Mouse (Mus musculus) embryonic facial prominence, embryonic 15.5 days (tissue): ENCODE results near the gene Ola1. TPM values are rescaled to one million over a fixed set of nuclear protein-coding genes. Genes with fewer than 3 reads are reported as not detected.

ENCODE experiments used
- ATAC-seq: fragments of 200-750 bp; cut with Nextera tagmentation; 2 replicates; pipeline ENCODE4 v1.8.0; 2017; ENCODE audit warnings: low read depth, moderate TSS enrichment; ENCODE audit not compliant: insufficient number of reproducible peaks, low FRiP score, low TSS enrichment
- H3K27ac ChIP-seq: fragments of 300-500 bp; sonication (generic); replicated peaks from 2 replicates; pipeline ENCODE4 v1.5.1; 2015; ENCODE audit warnings: mild to moderate bottlenecking, inconsistent platforms
- H3K27me3 ChIP-seq: fragments of 300-500 bp; sonication (generic); 2 replicates; pipeline ENCODE4 v1.6.1; 2015; ENCODE audit warnings: inconsistent platforms
- H3K36me3 ChIP-seq: fragments of 300-500 bp; sonication (generic); 2 replicates; pipeline ENCODE4 v1.6.1; 2015; ENCODE audit warnings: mild to moderate bottlenecking, inconsistent platforms
- H3K4me1 ChIP-seq: fragments of 300-500 bp; sonication (generic); 2 replicates; pipeline ENCODE4 v1.6.1; 2015; ENCODE audit warnings: inconsistent platforms
- H3K4me2 ChIP-seq: fragments of 300-500 bp; sonication (generic); replicated peaks from 2 replicates; pipeline ENCODE4 v1.6.1; 2015; ENCODE audit warnings: mild to moderate bottlenecking, inconsistent platforms
- H3K4me3 ChIP-seq: fragments of 300-500 bp; sonication (generic); replicated peaks from 2 replicates; pipeline ENCODE4 v1.5.1; 2015; ENCODE audit warnings: mild to moderate bottlenecking, inconsistent platforms
- H3K9ac ChIP-seq: fragments of 300-500 bp; sonication (generic); 2 replicates; pipeline ENCODE4 v1.6.1; 2015; ENCODE audit warnings: inconsistent platforms
- H3K9me3 ChIP-seq: fragments of 300-500 bp; sonication (generic); replicated peaks from 2 replicates; pipeline ENCODE4 v1.6.1; 2016; ENCODE audit warnings: inconsistent platforms
- WGBS: fragments of 180-500 bp; shearing (Covaris S2); methylation state at CpG from one replicate; pipeline ENCODE4 v1.1.7; 2015; 5-methylcytosine and 5-hydroxymethylcytosine counted together
- polyA plus RNA-seq: library from polyadenylated mRNA; unstranded; fragments of >200 nt; fragmentation: Nextera tagmentation; extraction: Ambion mirVana; gene quantifications from 2 replicates; pipeline ENCODE4 v1.2.1, GENCODE M21; 2015

The Ola1 gene
- polyA plus RNA-seq, 1 experiment from 2014 or later: 91.1 TPM

GRCm38 (mm10) chr2:73231081-73231480 is 12.4 kb upstream of the Ola1 start:
- no peak overlapping the region for H3K4me3 ChIP-seq
- 54% methylated on average over 3 of the region's 3 CpGs for WGBS
- H3K27ac ChIP-seq: no peak overlapping the region
- no peaks in the 10 kb centered on the region for H3K27me3 ChIP-seq
- no peak for ATAC-seq
- no peaks in the 10 kb centered on the region for H3K4me1 ChIP-seq
- H3K36me3 ChIP-seq: no peaks in the 10 kb centered on the region
- H3K9me3 ChIP-seq: no peaks in the 10 kb centered on the region
- H3K9ac ChIP-seq: no peak overlapping the region
- no peak overlapping the region for H3K4me2 ChIP-seq

GRCm38 (mm10) chr2:73213871-73214659 is 4.7 kb downstream of the Ola1 start:
- WGBS: under 1% methylated on average over 68 of the region's 68 CpGs
- Histone ChIP-seq H3K4me3 (peak overlapping the region; percentile 92), H3K27ac (peak overlapping the region; percentile 70), H3K27me3 (no peaks in the 10 kb centered on the region), H3K9me3 (no peaks in the 10 kb centered on the region), H3K4me2 (peak overlapping the region; percentile 88), H3K9ac (peak overlapping the region; percentile 72), H3K4me1 (peaks cover 9% of the 10 kb centered on the region), H3K36me3 (peaks cover 4% of the 10 kb centered on the region; the same call in 1 of the 2 replicates)
- ATAC-seq: peak; percentile 98

- Histone ChIP-seq H3K27ac (peak overlapping the region; percentile 70), H3K27me3 (no peaks in the 10 kb centered on the region), H3K9ac (peak overlapping the region; percentile 72), H3K36me3 (peaks cover 4% of the 10 kb centered on the region; the same call in 1 of the 2 replicates), H3K9me3 (no peaks in the 10 kb centered on the region), H3K4me3 (peak overlapping the region; percentile 92), H3K4me1 (peaks cover 9% of the 10 kb centered on the region), H3K4me2 (peak overlapping the region; percentile 88)
- WGBS: 16% methylated on average over 7 of the region's 7 CpGs
- ATAC-seq: no peak
Measured at GRCm38 (mm10) chr2:73213539-73213870, 5.2 kb downstream of the Ola1 start.

DNA sequence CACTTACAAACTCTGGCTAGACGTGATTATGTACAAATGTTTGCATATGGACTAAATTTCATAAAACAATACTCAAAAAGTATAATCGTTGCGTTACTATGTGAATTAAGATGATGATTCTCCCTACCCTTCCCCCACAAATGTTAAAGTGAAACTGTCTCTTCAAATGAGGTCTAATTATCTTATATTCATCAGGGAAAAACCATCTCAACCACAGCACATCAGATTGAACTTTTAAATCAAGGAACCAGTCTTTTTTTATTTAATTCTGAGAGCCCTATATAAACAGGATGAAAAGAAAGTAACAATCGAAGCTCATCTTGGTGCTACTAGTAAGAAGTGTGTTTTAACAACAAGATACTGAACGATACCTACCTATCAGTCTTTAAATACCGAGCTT is 14.4 kb downstream of the Ola1 start:
- 73% methylated on average over 6 of the region's 6 CpGs for WGBS
- ATAC-seq: no peak
- H3K9ac ChIP-seq: no peak overlapping the region
- no peak overlapping the region for H3K4me2 ChIP-seq
- no peaks in the 10 kb centered on the region for H3K27me3 ChIP-seq
- no peak overlapping the region for H3K27ac ChIP-seq
- no peaks in the 10 kb centered on the region for H3K4me1 ChIP-seq
- no peaks in the 10 kb centered on the region for H3K9me3 ChIP-seq
- 0 out of 2 replicates have a peak, but pooled peaks cover 6% of the 10 kb centered on the region for H3K36me3 ChIP-seq
- H3K4me3 ChIP-seq: no peak overlapping the region

GRCm38 (mm10) chr2:73188488-73188887 is 30.2 kb downstream of the Ola1 start:
- Histone ChIP-seq H3K27ac (no peak overlapping the region), H3K4me2 (no peak overlapping the region), H3K9me3 (no peaks in the 10 kb centered on the region), H3K36me3 (no peaks in the 10 kb centered on the region), H3K9ac (no peak overlapping the region), H3K4me3 (no peak overlapping the region), H3K4me1 (no peaks in the 10 kb centered on the region), H3K27me3 (no peaks in the 10 kb centered on the region)
- no peak for ATAC-seq
- WGBS: 91% methylated on average over 2 of the region's 2 CpGs

- Histone ChIP-seq H3K9me3 (no peaks in the 10 kb centered on the region), H3K27ac (no peak overlapping the region), H3K27me3 (no peaks in the 10 kb centered on the region), H3K4me1 (no peaks in the 10 kb centered on the region), H3K36me3 (no peaks in the 10 kb centered on the region), H3K4me2 (no peak overlapping the region), H3K9ac (no peak overlapping the region), H3K4me3 (no peak overlapping the region)
- 84% methylated on average over 3 of the region's 3 CpGs for WGBS
- no peak for ATAC-seq
Measured at GRCm38 (mm10) chr2:73185185-73185584, 33.5 kb downstream of the Ola1 start.

DNA sequence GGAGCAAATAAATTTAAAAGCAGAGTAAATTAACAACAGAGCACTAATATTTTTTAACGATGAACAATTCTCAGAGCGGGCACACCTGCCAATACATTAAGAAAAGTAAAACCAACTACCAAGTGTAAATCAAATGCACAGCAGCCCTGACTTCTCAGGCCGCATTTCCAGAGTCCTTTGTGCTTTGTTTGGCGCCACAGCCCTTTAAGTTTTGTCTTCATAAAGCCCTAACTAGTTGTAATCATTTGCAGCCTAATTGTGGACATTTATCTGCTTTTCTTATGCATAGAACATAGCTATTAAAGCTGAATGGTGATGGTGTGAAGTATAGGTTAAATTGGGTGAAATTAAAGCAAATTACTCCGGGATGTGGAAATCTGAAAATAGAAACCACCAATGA is 49.2 kb downstream of the Ola1 start:
- no peak for ATAC-seq
- Histone ChIP-seq H3K9ac (no peak overlapping the region), H3K4me2 (no peak overlapping the region), H3K4me1 (peaks cover 3% of the 10 kb centered on the region), H3K27me3 (no peaks in the 10 kb centered on the region), H3K4me3 (no peak overlapping the region), H3K27ac (no peak overlapping the region), H3K9me3 (no peaks in the 10 kb centered on the region), H3K36me3 (no peaks in the 10 kb centered on the region)
- 73% methylated on average over 5 of the region's 5 CpGs for WGBS

- Histone ChIP-seq H3K27me3 (no peaks in the 10 kb centered on the region), H3K4me3 (no peak overlapping the region), H3K36me3 (no peaks in the 10 kb centered on the region), H3K4me1 (peaks cover 3% of the 10 kb centered on the region), H3K4me2 (no peak overlapping the region), H3K27ac (no peak overlapping the region), H3K9ac (no peak overlapping the region), H3K9me3 (no peaks in the 10 kb centered on the region)
- ATAC-seq: no peak
Measured at GRCm38 (mm10) chr2:73167126-73167525, 51.6 kb downstream of the Ola1 start.

DNA sequence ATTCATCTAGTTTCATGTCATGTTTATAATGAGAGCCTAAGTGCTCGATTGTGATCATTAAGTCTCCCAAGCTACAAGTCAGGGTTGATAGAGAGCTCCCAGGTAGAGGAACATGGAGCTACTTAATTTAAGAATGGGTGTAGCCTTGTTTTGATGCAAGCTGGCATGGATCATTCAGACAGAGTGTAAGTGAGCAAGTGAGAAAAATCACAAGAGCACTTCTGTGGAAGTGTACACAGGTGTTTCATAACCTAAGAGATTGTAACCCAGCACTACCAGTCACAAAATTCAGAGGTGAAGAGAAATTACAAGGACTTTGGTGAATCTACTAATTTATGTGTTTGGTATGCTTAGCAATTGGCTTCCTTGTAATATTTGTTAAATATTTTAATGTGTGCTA is 54.1 kb downstream of the Ola1 start:
- Histone ChIP-seq H3K4me2 (no peak overlapping the region), H3K9me3 (no peaks in the 10 kb centered on the region), H3K4me3 (no peak overlapping the region), H3K9ac (no peak overlapping the region), H3K4me1 (no peaks in the 10 kb centered on the region), H3K27ac (no peak overlapping the region), H3K27me3 (no peaks in the 10 kb centered on the region), H3K36me3 (no peaks in the 10 kb centered on the region)
- 72% methylated on average over 1 of the region's 1 CpGs for WGBS
- ATAC-seq: no peak

DNA sequence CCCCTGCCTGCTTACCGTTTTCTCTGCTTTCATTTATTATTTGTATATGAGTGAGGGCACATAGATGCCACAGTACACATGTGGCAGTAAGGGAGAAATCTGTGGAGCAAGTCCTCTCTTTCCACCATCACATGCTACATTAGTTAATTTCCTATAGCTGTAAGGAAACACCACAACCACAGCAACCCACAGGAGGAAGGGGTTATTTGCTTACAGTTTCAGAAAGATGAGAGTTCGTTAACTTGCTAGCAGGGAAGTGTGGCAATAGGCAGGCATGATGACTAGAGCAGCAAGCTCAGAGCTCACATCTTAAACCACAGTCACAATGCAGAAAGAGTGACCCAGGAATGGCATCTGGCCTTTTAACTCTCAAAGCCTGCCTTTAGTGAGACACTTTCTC is 58.0 kb downstream of the Ola1 start:
- ATAC-seq: no peak

DNA sequence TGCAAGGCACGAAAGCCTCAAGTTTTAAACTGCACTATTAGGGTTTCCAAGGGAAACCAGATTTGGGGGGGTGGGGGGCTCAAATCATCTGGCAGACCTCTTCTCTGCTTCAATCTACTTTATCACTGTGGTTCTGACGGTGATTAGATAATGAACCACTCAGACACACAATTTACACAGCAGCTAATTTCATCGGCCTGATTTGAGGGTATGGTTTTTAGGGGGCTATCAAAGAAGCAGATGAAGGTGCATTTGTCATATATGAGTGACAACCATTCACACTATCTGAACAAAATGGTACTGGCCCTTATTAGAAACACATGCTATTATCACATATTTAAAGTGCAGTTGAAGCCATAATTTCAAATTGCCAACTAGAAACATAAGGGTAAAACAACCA is 61.5 kb downstream of the Ola1 start:
- WGBS: 79% methylated on average over 3 of the region's 3 CpGs
- H3K4me3 ChIP-seq: no peak overlapping the region

More for the DNA sequence above, 58.0 kb downstream of the Ola1 start:
- Histone ChIP-seq H3K4me1 (no peaks in the 10 kb centered on the region), H3K4me2 (no peak overlapping the region), H3K27me3 (no peaks in the 10 kb centered on the region), H3K27ac (no peak overlapping the region), H3K4me3 (no peak overlapping the region), H3K9me3 (no peaks in the 10 kb centered on the region), H3K36me3 (peaks cover 6% of the 10 kb centered on the region), H3K9ac (no peak overlapping the region)
- 72% methylated on average over 2 of the region's 2 CpGs for WGBS

GRCm38 (mm10) chr2:73150526-73150925 is 68.2 kb downstream of the Ola1 start:
- H3K4me3 ChIP-seq: no peak overlapping the region
- no peak overlapping the region for H3K27ac ChIP-seq
- no peaks in the 10 kb centered on the region for H3K9me3 ChIP-seq
- H3K4me1 ChIP-seq: no peaks in the 10 kb centered on the region
- 28% methylated on average over 3 of the region's 3 CpGs for WGBS
- no peak overlapping the region for H3K4me2 ChIP-seq
- no peaks in the 10 kb centered on the region for H3K27me3 ChIP-seq
- no peak for ATAC-seq
- H3K36me3 ChIP-seq: peaks cover 13% of the 10 kb centered on the region; the same call in 1 of the 2 replicates
- H3K9ac ChIP-seq: no peak overlapping the region

More for the DNA sequence above, 61.5 kb downstream of the Ola1 start:
- Histone ChIP-seq H3K36me3 (peaks cover 14% of the 10 kb centered on the region), H3K9me3 (no peaks in the 10 kb centered on the region), H3K9ac (no peak overlapping the region), H3K27ac (no peak overlapping the region), H3K4me2 (no peak overlapping the region), H3K27me3 (no peaks in the 10 kb centered on the region), H3K4me1 (no peaks in the 10 kb centered on the region)
- ATAC-seq: no peak
